Mouse (Mus musculus): ENCODE measurements around the gene Lta. TPM values are rescaled to one million over a fixed set of nuclear protein-coding genes. Genes with fewer than 3 reads are reported as not detected.

Gene Lta
- total and polyA plus RNA-seq, 3 experiments = 0.24 TPM; not detected in 2

DNA sequence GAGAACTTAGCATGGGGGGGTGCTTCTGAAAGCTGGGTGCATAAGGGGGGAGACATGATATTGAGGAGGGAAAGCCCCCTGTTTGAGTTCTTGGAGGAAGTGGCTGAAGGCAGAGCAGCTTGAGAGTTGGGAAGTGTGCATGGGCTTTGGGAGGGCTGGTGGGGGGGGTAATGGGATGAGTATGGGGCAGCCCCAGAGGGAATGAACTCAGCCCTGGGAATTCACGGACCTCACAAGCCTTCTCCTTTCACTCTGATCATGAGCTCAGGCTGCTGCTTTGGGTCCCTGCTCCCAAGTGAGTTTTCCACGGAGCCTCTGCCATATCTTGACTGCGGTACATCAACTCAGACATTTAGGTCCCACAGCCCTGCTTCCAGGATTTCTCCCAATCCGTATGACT is 2.7 kb downstream of the Lta start:
- Histone ChIP-seq H3K36me3 (ENCODE audit: control insufficient read depth in 1 of 2, insufficient read depth in 2 of 2, low read length in 2 of 2) (peaks cover 0 to 7% of the 10 kb centered on the region in 2 experiments; a peak in 2 of 4 replicates), H3K4me1 (ENCODE audit: control insufficient read depth in 1 of 2, insufficient read depth in 2 of 2, low read length in 2 of 2) (peaks cover 5 to 15% of the 10 kb centered on the region in 2 experiments; a peak in 3 of 4 replicates), H3K9me3 (replicated peaks; ENCODE audit: insufficient read depth, low read length) (no peaks in the 10 kb centered on the region), H3K27ac (ENCODE audit: control insufficient read depth, low read depth, low read length) (no peak overlapping the region), H3K4me3 (ENCODE audit: control insufficient read depth in 1 of 2, insufficient read depth in 1 of 2, low read depth in 2 of 2, low read length in 2 of 2) (peak overlapping the region; percentile 32 to 61; a peak in 2 of 4 replicates), H3K79me2 (ENCODE audit: control insufficient read depth, insufficient read depth, low read length, poor library complexity) (no peaks in the 10 kb centered on the region), H3K27me3 (ENCODE audit: control insufficient read depth in 1 of 2, insufficient read depth in 2 of 2, low read length in 2 of 2) (no peaks in the 10 kb centered on the region), H3K9ac (ENCODE audit: control insufficient read depth, low read depth, low read length, poor library complexity, severe bottlenecking) (peak overlapping the region; percentile 42; the same call in 1 of the 2 replicates)
- no peak for TF ChIP-seq CHD2 (IDR thresholded peaks at IDR 0.05; ENCODE audit: low read length)
- no peak for TF ChIP-seq TAL1 (IDR thresholded peaks at IDR 0.05; ENCODE audit: low read length)
- no peak for TF ChIP-seq KAT2A (conservative IDR thresholded peaks at IDR 0.05; ENCODE audit: low read depth, low read length)
- TF ChIP-seq JUND (IDR thresholded peaks at IDR 0.05; ENCODE audit: low read depth, low read length) = no peak
- TF ChIP-seq USF2 (IDR thresholded peaks at IDR 0.05; ENCODE audit: borderline replicate concordance in 1 of 2, insufficient read depth in 1 of 2, low read depth in 1 of 2, low read length in 2 of 2) = no peak
- TF ChIP-seq ZKSCAN1 (IDR thresholded peaks at IDR 0.05; ENCODE audit: low read depth, low read length) = no peak
- no peak for TF ChIP-seq RCOR1 (IDR thresholded peaks at IDR 0.05; ENCODE audit: low read depth, low read length)
- TF ChIP-seq MXI1 (IDR thresholded peaks at IDR 0.05; ENCODE audit: low read depth, low read length) = no peak
- no peak for TF ChIP-seq USF1 (IDR thresholded peaks at IDR 0.05; ENCODE audit: low read depth, low read length)
- no peak for DNase-seq (ENCODE audit: low read depth, low spot score)

DNA sequence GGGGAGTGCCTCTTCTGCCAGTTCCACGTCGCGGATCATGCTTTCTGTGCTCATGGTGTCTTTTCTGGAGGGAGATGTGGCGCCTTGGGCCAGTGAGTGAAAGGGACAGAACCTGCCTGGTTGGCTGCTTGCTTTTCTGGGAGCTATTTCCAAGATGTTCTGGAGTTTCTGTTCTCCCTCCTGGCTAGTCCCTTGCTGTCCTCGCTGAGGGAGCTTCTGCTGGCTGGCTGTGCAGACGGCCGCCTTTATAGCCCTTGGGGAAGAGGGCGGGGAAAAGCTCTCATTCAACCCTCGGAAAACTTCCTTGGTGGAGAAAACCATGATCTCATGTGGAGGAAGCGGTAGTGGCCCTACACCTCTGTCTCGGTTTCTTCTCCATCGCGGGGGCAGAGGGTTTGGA is 3.4 kb downstream of the Lta start, which contains the start of gene Tnf:
Tnf (minus strand) TSS at position 221 of the 400 bp plus-strand sequence.
- Histone ChIP-seq H3K27me3 (ENCODE audit: control insufficient read depth in 1 of 2, insufficient read depth in 2 of 2, low read length in 2 of 2) (no peaks in the 10 kb centered on the region), H3K36me3 (ENCODE audit: control insufficient read depth in 1 of 2, insufficient read depth in 2 of 2, low read length in 2 of 2) (peaks cover 0 to 8% of the 10 kb centered on the region in 2 experiments; a peak in 2 of 4 replicates), H3K27ac (ENCODE audit: control insufficient read depth, low read depth, low read length) (peak within 1 kb of the TSS; percentile 45), H3K9ac (ENCODE audit: control insufficient read depth, low read depth, low read length, poor library complexity, severe bottlenecking) (peak within 1 kb of the TSS; percentile 56), H3K4me3 (ENCODE audit: control insufficient read depth in 1 of 2, insufficient read depth in 1 of 2, low read depth in 2 of 2, low read length in 2 of 2) (peak within 1 kb of the TSS; percentile 48 to 61), H3K4me1 (ENCODE audit: control insufficient read depth in 1 of 2, insufficient read depth in 2 of 2, low read length in 2 of 2) (peaks cover 5 to 15% of the 10 kb centered on the region in 2 experiments; a peak in 3 of 4 replicates), H3K9me3 (replicated peaks; ENCODE audit: insufficient read depth, low read length) (no peaks in the 10 kb centered on the region), H3K79me2 (ENCODE audit: control insufficient read depth, insufficient read depth, low read length, poor library complexity) (no peaks in the 10 kb centered on the region)
- TF ChIP-seq NELFE (IDR thresholded peaks at IDR 0.05; ENCODE audit: low read depth, low read length) (peak; percentile 69), POLR2A (IDR thresholded peaks at IDR 0.05; ENCODE audit: control insufficient read depth in 1 of 2, insufficient read depth in 1 of 2, low read depth in 1 of 2, low read length in 2 of 2, poor library complexity in 1 of 2) (peak; percentile 63 to 90; a peak in 3 of 4 replicates), TBP (IDR thresholded peaks at IDR 0.05; ENCODE audit: low read depth, low read length) (peak; percentile 94), ZMIZ1 (IDR thresholded peaks at IDR 0.05; ENCODE audit: low read depth, low read length) (peak; percentile 93), TAL1 (IDR thresholded peaks at IDR 0.05; ENCODE audit: low read length) (no peak)
- peak; percentile 70 for DNase-seq (ENCODE audit: low read depth, low spot score)

DNA sequence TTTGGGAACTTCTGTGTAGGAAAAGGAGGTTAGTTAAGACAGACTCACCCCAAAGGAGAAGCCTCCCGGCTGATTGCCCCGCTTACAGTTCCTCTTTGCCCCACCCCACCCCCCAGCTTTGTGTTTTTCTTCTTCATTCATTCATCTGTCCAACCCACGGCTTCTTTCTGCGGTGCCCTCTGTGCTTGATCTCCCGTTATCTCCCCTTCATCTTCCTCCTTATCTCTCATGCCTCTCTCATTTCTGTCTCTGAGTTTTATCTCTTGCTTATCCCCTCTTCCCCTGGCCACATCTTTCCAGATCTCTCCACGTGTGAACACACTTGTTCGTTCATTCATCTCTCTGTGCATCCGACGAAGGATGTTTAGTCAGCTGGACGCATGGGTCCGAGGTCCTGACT is 4.0 kb downstream of the Lta start:
- Histone ChIP-seq H3K27ac (ENCODE audit: control insufficient read depth, low read depth, low read length) (peak overlapping the region; percentile 45), H3K4me1 (ENCODE audit: control insufficient read depth in 1 of 2, insufficient read depth in 2 of 2, low read length in 2 of 2) (peaks cover 8 to 15% of the 10 kb centered on the region in 2 experiments; a peak in 3 of 4 replicates), H3K79me2 (ENCODE audit: control insufficient read depth, insufficient read depth, low read length, poor library complexity) (no peaks in the 10 kb centered on the region; the same call in 1 of the 2 replicates), H3K4me3 (ENCODE audit: control insufficient read depth in 1 of 2, insufficient read depth in 1 of 2, low read depth in 2 of 2, low read length in 2 of 2) (peak overlapping the region; percentile 48 to 61), H3K36me3 (ENCODE audit: control insufficient read depth in 1 of 2, insufficient read depth in 2 of 2, low read length in 2 of 2) (peaks cover 0 to 10% of the 10 kb centered on the region in 2 experiments; a peak in 2 of 4 replicates), H3K9ac (ENCODE audit: control insufficient read depth, low read depth, low read length, poor library complexity, severe bottlenecking) (peak overlapping the region; percentile 56), H3K9me3 (replicated peaks; ENCODE audit: insufficient read depth, low read length) (no peaks in the 10 kb centered on the region), H3K27me3 (ENCODE audit: control insufficient read depth in 1 of 2, insufficient read depth in 2 of 2, low read length in 2 of 2) (no peaks in the 10 kb centered on the region)
- DNase-seq (ENCODE audit: low read depth, low spot score) = peak; percentile 60
- TF ChIP-seq E2F4 (IDR thresholded peaks at IDR 0.05; ENCODE audit: borderline replicate concordance, low read depth, low read length) (no peak), USF2 (IDR thresholded peaks at IDR 0.05; ENCODE audit: borderline replicate concordance in 1 of 2, insufficient read depth in 1 of 2, low read depth in 1 of 2, low read length in 2 of 2) (no peak), MEF2A (IDR thresholded peaks at IDR 0.05; ENCODE audit: extremely low read depth, insufficient replicate concordance, low read depth, low read length, poor library complexity, severe bottlenecking) (no peak), NELFE (IDR thresholded peaks at IDR 0.05; ENCODE audit: low read depth, low read length) (no peak), TBP (IDR thresholded peaks at IDR 0.05; ENCODE audit: low read depth, low read length) (0 out of 2 replicates have a peak, but pooled peaks have one; percentile 22), NRF1 (IDR thresholded peaks at IDR 0.05; ENCODE audit: insufficient read depth, low read depth, low read length, poor library complexity, severe bottlenecking) (no peak), GATA1 (IDR thresholded peaks at IDR 0.05; ENCODE audit: low read depth, low read length) (peak; percentile 73), ETS1 (IDR thresholded peaks at IDR 0.05; ENCODE audit: low read depth, low read length) (peak; percentile 37; the same call in 1 of the 2 replicates), MAFK (IDR thresholded peaks at IDR 0.05; ENCODE audit: borderline replicate concordance, low read depth, low read length) (no peak), RAD21 (IDR thresholded peaks at IDR 0.05; ENCODE audit: low read depth, low read length) (no peak), EP300 (IDR thresholded peaks at IDR 0.05; ENCODE audit: low read depth in 1 of 2, low read length in 2 of 2) (peak in 1 of 2 experiments; percentile 56; a peak in 1 of 4 replicates), MAX (IDR thresholded peaks at IDR 0.05; ENCODE audit: low read length) (peak; percentile 70; the same call in 1 of the 2 replicates), BHLHE40 (IDR thresholded peaks at IDR 0.05; ENCODE audit: borderline replicate concordance, low read depth, low read length) (no peak), MYB (IDR thresholded peaks at IDR 0.05; ENCODE audit: low read depth, low read length) (no peak)
